Mouse (Mus musculus) adrenal gland, postnatal 4 days (tissue): ENCODE measurements around the gene Hyal4. TPM values are rescaled to one million over a fixed set of nuclear protein-coding genes. Genes with fewer than 3 reads are reported as not detected.

ENCODE experiments used
- DNase-seq, 2 experiments: peaks; one replicate each; pipeline ENCODE4 v3.0.0; 2021 to 2022; ENCODE audit warnings: low spot score in 2 of 2, mixed read lengths in 2 of 2
- long read RNA-seq, 2 experiments: library from polyadenylated mRNA; stranded (forward); transcript quantifications; one replicate each; pipeline ENCODE4 v2.0.0; 2021
- total RNA-seq, 2 experiments: library from RNA; stranded (reverse); gene quantifications; 2 replicates each; pipeline ENCODE4 v1.2.3; 2021

Gene Hyal4
- total RNA-seq = not detected
- long read RNA-seq, experiment 1 = 0 reads
- long read RNA-seq, experiment 2 = 0 reads

GRCm38 (mm10) chr6:24748029-24748428, at the start of gene Hyal4:
Gene Hyal4, plus strand, starts transcription at chr6:24748329.
- no peak for DNase-seq

GRCm38 (mm10) chr6:24707090-24707489, 41.0 kb upstream of the Hyal4 start:
- no peak for DNase-seq

- DNase-seq = no peak
Measured at GRCm38 (mm10) chr6:24707499-24707898, 40.6 kb upstream of the Hyal4 start.

- no peak for DNase-seq
Measured at GRCm38 (mm10) chr6:24721317-24722099, 26.6 kb upstream of the Hyal4 start.

GRCm38 (mm10) chr6:24728130-24728529, 20.0 kb upstream of the Hyal4 start:
- no peak for DNase-seq

- no peak for DNase-seq
Measured at GRCm38 (mm10) chr6:24732945-24733344, 15.2 kb upstream of the Hyal4 start, which contains the start of gene Hyal6. Gene Hyal6, plus strand, starts transcription at chr6:24733245.

GRCm38 (mm10) chr6:24734565-24734964, 13.6 kb upstream of the Hyal4 start:
- no peak for DNase-seq

GRCm38 (mm10) chr6:24759281-24759680, 11.2 kb downstream of the Hyal4 start:
- no peak for DNase-seq

- no peak for DNase-seq
Measured at GRCm38 (mm10) chr6:24766261-24766660, 18.1 kb downstream of the Hyal4 start.

- no peak for DNase-seq
Measured at GRCm38 (mm10) chr6:24779182-24779581, 31.1 kb downstream of the Hyal4 start.

GRCm38 (mm10) chr6:24790888-24791287, 42.8 kb downstream of the Hyal4 start, which contains the start of gene Spam1:
Gene Spam1, plus strand, starts transcription at chr6:24791188.
- no peak for DNase-seq

Other genes with a start within 250 kb of the Hyal4 start
- gene Iqub, start 233.3 kb upstream of the Hyal4 start, total RNA-seq = under 1 TPM; 0.34 to 0.51 TPM
- 100 to 1,000 TPM; 226 to 253 TPM for gene Ndufa5, start 220.3 kb upstream of the Hyal4 start, total RNA-seq
- under 1 TPM in 1 of 2 experiments, not detected in 1; 0.28 TPM for gene Asb15, start 220.2 kb upstream of the Hyal4 start, total RNA-seq
- 1 to 10 TPM; 1.8 to 8.0 TPM for gene Lmod2, start 150.6 kb upstream of the Hyal4 start, total RNA-seq
- 10 to 100 TPM; 58.2 to 67.7 TPM for gene Wasl, start 83.3 kb upstream of the Hyal4 start, total RNA-seq
- not detected for gene Hyal6, start 15.1 kb upstream of the Hyal4 start, total RNA-seq
- not detected for gene Spam1, start 42.9 kb downstream of the Hyal4 start, total RNA-seq
- not detected for gene Hyal5, start 109.7 kb downstream of the Hyal4 start, total RNA-seq
- 1 to 10 TPM in 1 of 2 experiments, under 1 TPM in 1; 0.90 to 5.8 TPM for gene Tmem229a, start 208.0 kb downstream of the Hyal4 start, total RNA-seq